Mouse (Mus musculus) heart, postnatal 0 days (tissue): ENCODE data around the gene Cct3.

Experiments used
- CTCF ChIP-seq: IDR thresholded peaks from 2 replicates; pipeline ENCODE4 v1.5.1; 2016; ENCODE audit warnings: antibody characterized with exemption, control low read depth, low read depth
- EP300 ChIP-seq: IDR thresholded peaks from 2 replicates; pipeline ENCODE4 v1.6.1; 2016; ENCODE audit warnings: antibody characterized with exemption, low read depth

DNA sequence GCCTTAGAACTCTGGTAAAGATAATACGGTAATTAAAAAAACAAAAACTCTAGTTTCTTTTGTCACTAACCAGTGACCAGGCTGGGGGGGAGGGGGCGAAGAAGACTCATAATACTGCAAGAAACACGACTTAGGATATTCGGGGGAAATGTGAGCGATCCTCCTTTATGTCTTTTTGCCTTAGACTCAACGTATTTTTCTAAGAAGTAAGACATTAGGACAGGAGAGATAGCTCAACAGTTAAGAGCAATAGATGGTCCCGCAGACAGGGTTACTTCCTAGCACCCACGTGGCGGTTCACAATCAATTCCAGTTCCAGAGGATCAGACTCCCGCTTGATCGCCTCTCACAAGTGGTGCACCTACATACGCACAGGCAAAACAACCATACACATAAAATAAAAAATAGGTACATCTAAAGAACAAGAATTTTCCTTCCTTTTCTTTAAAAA, 781 bp upstream of the Cct3 start:
- TF ChIP-seq CTCF, result no peak
- TF ChIP-seq EP300, result no peak
